Mouse (Mus musculus) heart, embryonic 12.5 days (tissue): ENCODE measurements around the gene Cdadc1. TPM values are rescaled to one million over a fixed set of nuclear protein-coding genes. Genes with fewer than 3 reads are reported as not detected.

Source experiments
- polyA plus RNA-seq: library from polyadenylated mRNA; unstranded; fragments of >200 nt; fragmentation: Nextera tagmentation; extraction: Ambion mirVana; gene quantifications from 2 replicates; pipeline ENCODE4 v1.2.1, GENCODE M21; 2016

Cdadc1 gene
- polyA plus RNA-seq, 1 experiment from 2014 or later, result 33.0 TPM

Other genes starting within 250 kb of the Cdadc1 start
- gene Phf11d, start 232.5 kb downstream of the Cdadc1 start, polyA plus RNA-seq, result 0.78 and 0.99 TPM in 2 replicates
- gene Phf11c, start 202.6 kb downstream of the Cdadc1 start, polyA plus RNA-seq, result 0.43 and 0.46 TPM in 2 replicates
- 7.4 and 9.0 TPM in 2 replicates for gene Setdb2, start 157.1 kb downstream of the Cdadc1 start, polyA plus RNA-seq
- 28.6 and 28.7 TPM in 2 replicates for gene Cab39l, start 157.0 kb downstream of the Cdadc1 start, polyA plus RNA-seq
- 31.8 and 32.7 TPM in 2 replicates for gene Shisa2, start 27.3 kb upstream of the Cdadc1 start, polyA plus RNA-seq